8 mouse cellular contexts compared by ENCODE assay signal in the genomic region with DNA sequence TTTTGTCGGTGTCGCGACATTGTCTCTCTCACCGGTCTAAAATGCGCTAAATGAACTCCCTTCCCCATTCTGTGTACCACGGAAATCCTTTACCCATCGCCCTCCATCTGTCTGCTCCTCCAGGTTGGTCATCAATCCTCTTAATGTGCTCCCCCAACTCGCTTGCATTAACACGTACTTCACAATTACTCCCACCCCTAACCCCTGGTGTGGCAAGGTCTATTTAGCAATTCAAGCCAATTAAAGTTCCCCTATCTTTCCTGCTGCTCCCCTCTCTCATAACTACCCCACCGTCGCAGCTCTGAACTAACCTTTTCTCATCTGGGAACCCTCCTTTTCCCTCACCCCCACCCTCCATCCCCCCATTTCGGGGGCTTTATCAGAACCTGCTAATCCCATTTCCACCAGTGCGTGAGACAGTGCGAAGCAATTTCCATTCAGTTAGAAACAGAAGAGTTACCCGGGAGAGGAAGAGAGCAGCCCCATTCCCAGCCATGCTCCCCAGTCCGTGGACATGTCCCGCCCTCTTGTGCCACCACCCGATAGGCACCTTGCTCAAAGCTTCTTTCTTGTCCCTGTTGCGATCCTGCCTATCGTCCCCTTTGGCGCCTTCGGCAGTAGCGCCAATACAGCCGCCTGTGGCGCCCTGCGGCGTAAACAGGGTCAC. TPM values are rescaled to one million over a fixed set of nuclear protein-coding genes. Genes with fewer than 3 reads are reported as not detected.
A peak's percentile ranks its signal among the peaks of the same experiment; 100 is the strongest.
DNase-seq lines count a peak whose midpoint lies in the region; ATAC-seq and TF ChIP-seq lines count a peak whose summit lies in the region.

No protein-coding gene starts in this region.

- 26% methylated on average over 27 of the region's 27 CpGs for WGBS in lung, adult 2 months
- WGBS in embryonic facial prominence, embryonic 14.5 days: 24% methylated on average over 25 of the region's 27 CpGs
- 17% methylated on average over 27 of the region's 27 CpGs for WGBS in midbrain, postnatal 0 days

- 0 out of 2 replicates have a peak, but pooled peaks cover 2% of the 10 kb centered on the region for H3K4me1 ChIP-seq in lung, adult 2 months (ENCODE audit: control insufficient read depth, insufficient read depth, low read length)
- H3K4me1 ChIP-seq in embryonic facial prominence, embryonic 14.5 days (ENCODE audit: control insufficient read depth, insufficient read depth, low read length): no peaks in the 10 kb centered on the region
- H3K4me1 ChIP-seq in midbrain, postnatal 0 days (ENCODE audit: insufficient read depth, low read length): no peaks in the 10 kb centered on the region

- H3K9ac ChIP-seq in embryonic facial prominence, embryonic 14.5 days (ENCODE audit: low read depth, low read length): peak overlapping the region; percentile 66
- H3K9ac ChIP-seq in midbrain, postnatal 0 days (replicated peaks; ENCODE audit: low read length, poor library complexity, severe bottlenecking): peak overlapping the region; percentile 61

- no peak for TF ChIP-seq CTCF in lung, adult 2 months (IDR thresholded peaks at IDR 0.05; ENCODE audit: insufficient read depth, low read length)
- TF ChIP-seq CTCF in midbrain, postnatal 0 days (IDR thresholded peaks at IDR 0.05): no peak

- H3K27ac ChIP-seq in embryonic facial prominence, embryonic 14.5 days (replicated peaks; ENCODE audit: low read depth, low read length): peak overlapping the region; percentile 65
- peak overlapping the region; percentile 85 for H3K27ac ChIP-seq in midbrain, postnatal 0 days (ENCODE audit: low read depth, low read length)

- H3K36me3 ChIP-seq in embryonic facial prominence, embryonic 14.5 days (ENCODE audit: control insufficient read depth, insufficient read depth, low read length): no peaks in the 10 kb centered on the region
- H3K36me3 ChIP-seq in midbrain, postnatal 0 days (ENCODE audit: insufficient read depth, low read length): no peaks in the 10 kb centered on the region

- H3K9me3 ChIP-seq in embryonic facial prominence, embryonic 14.5 days (ENCODE audit: control insufficient read depth, low read length): no peaks in the 10 kb centered on the region
- no peaks in the 10 kb centered on the region for H3K9me3 ChIP-seq in midbrain, postnatal 0 days (ENCODE audit: low read length)

- H3K27me3 ChIP-seq in embryonic facial prominence, embryonic 14.5 days (replicated peaks; ENCODE audit: control insufficient read depth, insufficient read depth, low read length): no peaks in the 10 kb centered on the region
- no peaks in the 10 kb centered on the region for H3K27me3 ChIP-seq in midbrain, postnatal 0 days (ENCODE audit: insufficient read depth, low read length)

- intact Hi-C loops in left cerebral cortex, postnatal 4 days (cut with DNase I): no loop called here

- DNase-seq in lung, adult 2 months: no peak
- no peak for DNase-seq in lung, postnatal 10 days
- DNase-seq in embryonic facial prominence, embryonic 14.5 days (ENCODE audit: low spot score): no peak
- DNase-seq in midbrain, postnatal 0 days (ENCODE audit: low spot score): no peak
- DNase-seq in left cerebral cortex, postnatal 4 days: no peak
- DNase-seq in layer of hippocampus, postnatal 10 days (ENCODE audit: low spot score in 2 of 2): no peak
- no peak for DNase-seq in thymus, adult 18-20 months

- peak; percentile 75 for ATAC-seq in embryonic facial prominence, embryonic 14.5 days (ENCODE audit: low read depth)
- ATAC-seq in inflammation-experienced regulatory T-cells, adult 6 months: peak; percentile 27
- peak; percentile 69 for ATAC-seq in midbrain, postnatal 0 days (ENCODE audit: low FRiP score)

- peak overlapping the region; percentile 74 for H3K4me2 ChIP-seq in embryonic facial prominence, embryonic 14.5 days (ENCODE audit: low read depth, low read length)
- H3K4me2 ChIP-seq in midbrain, postnatal 0 days (ENCODE audit: low read depth, low read length, poor library complexity, severe bottlenecking): peak overlapping the region; percentile 57

- TF ChIP-seq POLR2A in lung, adult 2 months (IDR thresholded peaks at IDR 0.05; ENCODE audit: borderline replicate concordance, extremely low read depth, low read depth, low read length): no peak

- peak overlapping the region; percentile 89 for H3K4me3 ChIP-seq in lung, adult 2 months (replicated peaks; ENCODE audit: extremely low read depth, low read depth, low read length)
- H3K4me3 ChIP-seq in embryonic facial prominence, embryonic 14.5 days (ENCODE audit: low read depth, low read length): peak overlapping the region; percentile 56
- H3K4me3 ChIP-seq in midbrain, postnatal 0 days (ENCODE audit: low read depth, low read length): peak overlapping the region; percentile 52

RNA-seq across cellular contexts. Expression of gene Upf3b, which starts 0.5 kb away (rescaled TPM):
- 2.9 and 4.7 TPM in 2 replicates for polyA plus RNA-seq in lung, adult 2 months (2012; rRNA removed)
- polyA plus RNA-seq in embryonic facial prominence, embryonic 14.5 days (2014; fragmentation: Nextera tagmentation; extraction: Ambion mirVana): 12.2 and 13.4 TPM in 2 replicates
- polyA plus RNA-seq in inflammation-experienced regulatory T-cells, adult 6 months (2017; shearing (Covaris generic)): 10 to 100 TPM; 38.3 to 47.1 (median 39.0) TPM
- 11.0 and 15.1 TPM in 2 replicates for total RNA-seq in midbrain, postnatal 0 days (2014; rRNA removed)
- polyA plus RNA-seq in midbrain, postnatal 0 days (2015; fragmentation: Nextera tagmentation; extraction: Ambion mirVana): 21.6 and 27.2 TPM in 2 replicates
- 10 to 100 TPM; 23.2 to 27.6 TPM for total RNA-seq in left cerebral cortex, postnatal 4 days (2021)
- total RNA-seq in layer of hippocampus, postnatal 10 days (2021): 10 to 100 TPM; 20.7 to 21.6 TPM

RNA-seq across cellular contexts. Expression of gene Nkap, which starts 16.9 kb away (rescaled TPM):
- 2.3 and 2.9 TPM in 2 replicates for polyA plus RNA-seq in lung, adult 2 months (2012; rRNA removed)
- polyA plus RNA-seq in embryonic facial prominence, embryonic 14.5 days (2014; fragmentation: Nextera tagmentation; extraction: Ambion mirVana): 12.6 and 13.2 TPM in 2 replicates
- polyA plus RNA-seq in inflammation-experienced regulatory T-cells, adult 6 months (2017; shearing (Covaris generic)): 10 to 100 TPM; 21.7 to 35.3 (median 33.7) TPM
- total RNA-seq in midbrain, postnatal 0 days (2014; rRNA removed): 28.2 and 31.8 TPM in 2 replicates
- 24.4 and 31.8 TPM in 2 replicates for polyA plus RNA-seq in midbrain, postnatal 0 days (2015; fragmentation: Nextera tagmentation; extraction: Ambion mirVana)
- total RNA-seq in left cerebral cortex, postnatal 4 days (2021): 10 to 100 TPM; 19.8 to 25.8 TPM
- total RNA-seq in layer of hippocampus, postnatal 10 days (2021): 10 to 100 TPM; 18.1 to 22.9 TPM

RNA-seq across cellular contexts. Expression of gene Rpl39, which starts 24.5 kb away (rescaled TPM):
- 44.6 and 56.1 TPM in 2 replicates for polyA plus RNA-seq in lung, adult 2 months (2012; rRNA removed)
- polyA plus RNA-seq in embryonic facial prominence, embryonic 14.5 days (2014; fragmentation: Nextera tagmentation; extraction: Ambion mirVana): 616 and 763 TPM in 2 replicates
- polyA plus RNA-seq in inflammation-experienced regulatory T-cells, adult 6 months (2017; shearing (Covaris generic)): 1,000 to 10,000 TPM in 1 of 3 experiments, 100 to 1,000 TPM in 2; 704 to 1,016 (median 774) TPM
- 128 TPM in 2 replicates for total RNA-seq in midbrain, postnatal 0 days (2014; rRNA removed)
- polyA plus RNA-seq in midbrain, postnatal 0 days (2015; fragmentation: Nextera tagmentation; extraction: Ambion mirVana): 305 and 335 TPM in 2 replicates
- total RNA-seq in left cerebral cortex, postnatal 4 days (2021): 100 to 1,000 TPM; 500 to 550 TPM
- 100 to 1,000 TPM; 418 to 424 TPM for total RNA-seq in layer of hippocampus, postnatal 10 days (2021)

RNA-seq across cellular contexts. Expression of gene Akap14, which starts 59.0 kb away (rescaled TPM):
- polyA plus RNA-seq in lung, adult 2 months (2012; rRNA removed): 4.0 and 4.4 TPM in 2 replicates
- polyA plus RNA-seq in embryonic facial prominence, embryonic 14.5 days (2014; fragmentation: Nextera tagmentation; extraction: Ambion mirVana): 0.26 and 0.82 TPM in 2 replicates
- under 1 TPM in 2 of 3 experiments, not detected in 1; 0.33 to 0.53 TPM for polyA plus RNA-seq in inflammation-experienced regulatory T-cells, adult 6 months (2017; shearing (Covaris generic))
- total RNA-seq in midbrain, postnatal 0 days (2014; rRNA removed): 0.27 TPM in 1 of 2 replicates, not detected in the other
- 0.54 and 0.56 TPM in 2 replicates for polyA plus RNA-seq in midbrain, postnatal 0 days (2015; fragmentation: Nextera tagmentation; extraction: Ambion mirVana)
- under 1 TPM in 1 of 2 experiments, not detected in 1; 0.20 TPM for total RNA-seq in left cerebral cortex, postnatal 4 days (2021)
- total RNA-seq in layer of hippocampus, postnatal 10 days (2021): under 1 TPM in 1 of 2 experiments, not detected in 1; 0.25 TPM
